Mouse (Mus musculus) megakaryocyte, embryonic 14.5 days (primary cell): ENCODE data around the gene Tmem267.

Experiments used
- FLI1 ChIP-seq: IDR thresholded peaks from 2 replicates; pipeline ENCODE4 v1.6.1; 2012; ENCODE audit warnings: low read length, inconsistent platforms, mixed read lengths
- GATA1 ChIP-seq: IDR thresholded peaks from 3 replicates; pipeline ENCODE4 v1.6.1; 2012; ENCODE audit warnings: mixed read lengths, low read length, inconsistent platforms, borderline replicate concordance

GRCm38 (mm10) chr13:119639302-119639701, 151.5 kb downstream of the Tmem267 start:
- TF ChIP-seq GATA1: no peak
- TF ChIP-seq FLI1: no peak
